Mouse (Mus musculus) G1E-ER4 (cell line): ENCODE data around the gene Galk2. TPM values are rescaled to one million over a fixed set of nuclear protein-coding genes. Genes with fewer than 3 reads are reported as not detected.

Experiments used
- GATA1 ChIP-seq: IDR thresholded peaks from one replicate; pipeline ENCODE4 v1.8.0; 2012; ENCODE audit warnings: low read length, inconsistent platforms
- polyA plus RNA-seq: library from polyadenylated mRNA; stranded (reverse); fragments of >175 nt; gene quantifications from 2 replicates; pipeline ENCODE4 v1.2.3, GENCODE M21; 2012

The Galk2 gene
- polyA plus RNA-seq, 1 experiment = 0.98 TPM

DNA sequence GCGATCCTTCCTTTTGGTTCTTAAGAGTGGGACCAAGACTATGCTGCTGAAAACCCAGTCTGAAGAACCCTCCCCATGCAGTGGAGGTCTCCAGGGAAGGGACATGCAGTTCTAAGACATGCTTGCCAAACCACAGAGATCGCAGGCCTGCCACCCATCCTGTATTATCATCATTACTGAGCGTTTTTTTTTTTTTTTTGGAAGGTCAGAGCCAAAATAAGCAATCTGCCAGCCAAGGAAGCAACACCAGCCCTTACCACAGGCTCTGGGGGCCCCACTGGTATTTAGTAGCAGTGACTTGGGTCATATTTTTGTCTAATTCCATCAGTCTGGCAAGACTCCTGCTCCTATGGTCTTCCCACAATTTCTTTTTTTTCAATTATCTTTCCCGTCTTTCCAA lies 64.0 kb downstream of the Galk2 start:
- no peak for TF ChIP-seq GATA1

- no peak for TF ChIP-seq GATA1
These were observed 64.4 kb downstream of the Galk2 start for GRCm38 (mm10) chr2:125923346-125923745.

DNA sequence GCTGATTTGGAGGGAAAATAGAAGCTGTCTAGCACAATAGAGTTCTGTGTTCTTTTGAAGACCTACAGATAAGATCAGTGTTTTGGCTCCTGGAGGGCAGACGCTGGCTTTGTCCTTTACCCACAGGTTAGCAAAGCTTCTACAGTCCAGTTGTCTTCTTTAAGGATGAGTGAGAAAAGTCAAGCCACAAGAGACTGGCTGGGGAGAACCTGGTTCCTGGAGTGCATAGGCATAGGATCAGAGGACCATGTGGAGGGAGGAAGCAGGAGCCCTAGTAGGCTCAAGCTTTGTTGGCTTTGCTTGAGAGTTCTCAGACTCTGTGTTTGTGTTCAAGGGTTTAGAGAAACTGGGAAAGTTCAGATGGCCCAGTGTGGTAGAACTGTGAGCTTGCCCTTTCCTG lies 65.6 kb downstream of the Galk2 start:
- no peak for TF ChIP-seq GATA1

DNA sequence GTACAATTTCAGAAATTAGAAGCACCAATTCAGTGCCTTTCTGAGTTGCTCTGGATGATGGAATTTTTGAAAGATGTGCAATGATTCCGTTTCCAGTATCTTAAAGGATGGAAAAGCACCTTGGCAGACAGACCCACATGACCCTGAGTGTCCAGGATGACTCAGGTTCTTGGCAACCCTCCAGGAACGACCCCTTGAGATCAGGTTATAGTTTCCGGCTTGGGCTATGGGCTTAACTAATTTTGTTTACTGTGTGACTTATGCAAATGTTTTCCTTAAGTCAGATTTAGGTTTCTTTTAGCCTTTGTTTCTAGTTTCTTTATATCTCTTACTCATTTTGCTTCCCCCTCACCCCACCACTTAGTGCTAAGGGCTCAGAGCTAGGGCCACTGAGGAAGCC lies 66.2 kb downstream of the Galk2 start:
- no peak for TF ChIP-seq GATA1

- no peak for TF ChIP-seq GATA1
These were observed 70.5 kb downstream of the Galk2 start for GRCm38 (mm10) chr2:125929396-125929795.

DNA sequence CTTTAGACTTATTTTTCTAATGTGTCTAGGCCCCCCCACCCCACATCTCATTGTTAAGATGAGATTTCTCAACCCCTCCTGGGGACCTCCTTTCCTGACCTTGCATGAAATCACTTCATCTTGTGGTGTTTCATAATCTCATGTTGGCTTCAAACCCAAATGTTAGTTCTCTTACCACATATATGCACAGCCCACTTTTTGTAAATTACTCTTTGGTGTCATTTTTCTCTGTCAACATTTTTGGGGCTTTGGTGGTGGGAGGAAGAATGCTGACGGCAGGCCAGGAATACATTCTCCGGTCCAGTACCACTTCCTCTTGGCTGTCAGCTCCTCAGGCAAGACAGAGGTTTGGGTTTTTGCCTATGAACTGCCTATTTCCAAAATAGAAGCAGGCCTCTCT lies 71.0 kb downstream of the Galk2 start:
- no peak for TF ChIP-seq GATA1

- no peak for TF ChIP-seq GATA1
These were observed 72.3 kb downstream of the Galk2 start for GRCm38 (mm10) chr2:125931193-125931592.

GRCm38 (mm10) chr2:125932734-125933133 lies 73.8 kb downstream of the Galk2 start:
- TF ChIP-seq GATA1 = no peak

- TF ChIP-seq GATA1 = no peak
These were observed 75.1 kb downstream of the Galk2 start for GRCm38 (mm10) chr2:125933977-125934376.

DNA sequence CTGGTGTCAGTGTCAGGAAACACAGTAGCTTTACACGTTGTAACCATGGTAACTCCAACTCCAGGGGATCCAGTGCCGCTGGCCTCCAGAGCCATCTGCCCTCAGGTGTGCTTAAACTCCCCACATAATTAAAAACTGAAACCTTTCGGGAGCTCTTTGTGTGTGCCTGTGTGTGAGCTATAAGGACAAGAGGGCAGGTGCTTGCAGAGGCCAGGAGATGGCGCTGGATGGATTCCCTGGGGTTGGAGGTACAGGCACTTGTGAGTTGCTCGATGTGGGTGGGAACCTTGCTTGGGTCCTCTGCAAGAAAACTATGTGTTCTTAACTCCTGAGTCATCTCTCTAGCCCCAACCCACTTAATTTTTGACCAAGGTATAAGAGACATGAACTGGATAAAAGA lies 77.5 kb downstream of the Galk2 start:
- TF ChIP-seq GATA1 = no peak

DNA sequence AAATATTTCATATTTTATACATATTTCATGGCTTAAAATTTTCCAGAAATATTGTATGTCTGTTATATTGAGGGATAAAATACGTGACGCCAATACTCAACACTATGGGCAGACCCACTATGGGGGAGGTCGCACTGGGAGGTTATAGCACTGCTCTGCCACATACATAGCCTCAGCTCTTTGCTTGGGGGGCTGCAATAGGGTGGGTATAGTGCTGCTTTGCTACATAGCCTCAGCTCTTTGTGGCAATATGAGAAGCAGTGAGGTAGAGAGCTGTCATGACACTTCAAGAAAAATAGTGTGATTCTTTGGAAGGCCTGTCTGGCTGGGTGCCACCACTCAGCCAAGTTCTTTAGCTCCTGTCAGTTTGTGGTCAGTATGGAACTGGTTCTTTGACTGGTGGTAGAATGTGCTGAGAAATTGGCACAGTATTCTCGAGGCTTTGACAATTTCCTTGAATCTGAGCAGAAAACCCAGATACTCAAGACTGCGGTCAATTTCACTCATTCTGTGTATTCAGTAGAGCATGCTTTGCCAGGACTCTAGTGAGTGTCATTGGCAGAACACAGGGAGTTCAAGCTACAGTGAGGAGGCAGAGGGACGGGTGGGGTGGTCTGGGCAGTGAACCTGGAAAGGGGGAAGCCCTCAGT lies 80.2 kb downstream of the Galk2 start:
- no peak for TF ChIP-seq GATA1

GRCm38 (mm10) chr2:125941111-125941785 lies 82.3 kb downstream of the Galk2 start:
- TF ChIP-seq GATA1 = no peak

DNA sequence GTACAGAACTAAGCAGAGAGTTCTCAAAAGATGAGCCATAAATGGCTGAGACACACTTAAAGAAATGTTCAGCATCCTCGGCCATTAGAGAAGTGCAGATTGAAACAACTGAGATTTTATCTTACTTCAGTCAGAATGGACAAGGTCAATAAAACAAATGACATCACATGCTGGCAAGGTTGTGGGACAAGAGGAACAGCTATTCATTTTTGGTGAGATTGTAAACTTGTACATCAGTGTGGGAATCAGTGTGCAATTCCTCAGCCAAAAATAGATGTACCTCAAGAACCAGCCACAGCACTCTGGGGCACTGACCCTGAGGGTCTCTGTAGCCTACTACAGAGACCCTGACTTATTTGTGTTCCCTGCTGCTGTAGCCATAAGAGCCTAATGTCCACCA lies 84.4 kb downstream of the Galk2 start:
- TF ChIP-seq GATA1 = no peak

DNA sequence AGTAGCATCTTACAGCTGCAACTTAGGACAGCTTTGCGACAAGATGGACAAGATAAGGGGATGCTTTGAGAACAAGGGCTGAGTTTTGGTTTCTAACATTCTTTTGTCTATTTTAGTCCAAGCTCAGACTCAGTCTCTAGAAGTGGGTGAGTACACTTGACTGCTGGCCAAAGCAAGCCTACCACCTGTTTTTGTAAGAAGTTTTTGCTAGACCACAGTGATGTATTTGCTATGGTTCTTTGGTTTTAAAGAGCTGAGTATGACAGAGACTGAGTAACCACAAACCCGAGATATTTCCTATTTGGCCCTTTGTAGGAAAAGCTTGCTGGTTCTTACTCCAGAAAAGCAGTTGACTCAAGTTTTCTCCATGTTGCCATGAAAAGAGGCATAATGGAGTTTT lies 89.3 kb downstream of the Galk2 start:
- TF ChIP-seq GATA1 = no peak

DNA sequence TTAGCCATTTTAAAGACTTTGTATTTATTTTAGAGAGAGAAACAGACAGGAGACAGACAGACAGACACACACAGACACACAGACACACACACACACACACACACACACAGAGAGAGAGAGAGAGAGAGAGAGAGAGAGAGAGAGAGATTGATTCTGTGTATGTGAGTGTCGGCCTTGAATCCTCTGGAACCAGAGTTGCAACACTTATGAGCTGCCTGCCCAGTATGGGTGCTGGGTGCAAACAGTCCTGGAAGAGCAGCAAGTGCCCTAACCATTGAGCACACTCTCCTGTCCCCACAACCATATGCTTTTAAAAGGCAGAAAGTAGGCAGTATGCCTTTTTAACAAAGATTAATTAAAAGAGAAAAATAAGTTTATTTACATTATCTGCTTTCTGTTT lies 109.9 kb downstream of the Galk2 start:
- TF ChIP-seq GATA1 = no peak

GRCm38 (mm10) chr2:125973207-125973606 lies 114.3 kb downstream of the Galk2 start:
- TF ChIP-seq GATA1 = no peak

DNA sequence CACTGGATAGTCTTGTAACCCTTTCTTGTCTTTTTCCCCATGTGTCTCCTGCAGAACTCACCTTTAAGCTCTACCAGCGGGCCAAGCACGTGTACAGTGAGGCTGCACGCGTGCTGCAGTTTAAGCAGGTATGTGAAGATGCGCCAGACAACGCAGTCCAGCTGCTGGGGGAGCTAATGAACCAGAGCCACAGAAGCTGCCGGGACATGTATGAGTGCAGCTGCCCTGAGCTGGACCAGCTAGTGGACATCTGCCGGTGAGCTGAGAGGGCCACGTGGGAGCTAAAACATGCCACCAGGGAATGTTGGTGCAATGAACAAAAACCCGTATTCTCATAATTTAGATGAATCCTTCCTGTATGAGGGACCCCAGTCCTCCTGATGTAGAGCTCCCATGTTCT lies 116.3 kb downstream of the Galk2 start:
- no peak for TF ChIP-seq GATA1
